Mouse (Mus musculus) forebrain, embryonic 11.5 days (tissue): ENCODE measurements at regions not wholly inside any gene's neighbourhood (a gene's known extent, or its start where the extent isn't known, plus 50 kb on each side); places are given as distances from the start of the nearest gene placed in this dataset.

Source experiments
- ATAC-seq: fragments of 200-750 bp; cut with Nextera tagmentation; replicated peaks from 2 replicates; pipeline ENCODE4 v1.8.0; 2017; ENCODE audit warnings: moderate TSS enrichment; ENCODE audit not compliant: low FRiP score
- DNase-seq: peaks from one replicate; pipeline ENCODE4 v3.0.0-alpha.2; 2017; ENCODE audit warnings: low spot score
- H3K27ac ChIP-seq: fragments of 300-500 bp; sonication (generic); 2 replicates; pipeline ENCODE4 v1.5.1; 2014; ENCODE audit warnings: low read depth, low read length
- H3K27me3 ChIP-seq: fragments of 300-500 bp; sonication (generic); 2 replicates; pipeline ENCODE4 v1.6.1; 2014; ENCODE audit warnings: mild to moderate bottlenecking, low read length, mixed read lengths; ENCODE audit not compliant: control insufficient read depth, insufficient read depth
- H3K36me3 ChIP-seq: fragments of 300-500 bp; sonication (generic); 2 replicates; pipeline ENCODE4 v1.6.1; 2014; ENCODE audit warnings: mild to moderate bottlenecking, low read length, moderate library complexity, mixed read lengths; ENCODE audit not compliant: control insufficient read depth, insufficient read depth
- H3K4me1 ChIP-seq: fragments of 300-500 bp; sonication (generic); replicated peaks from 2 replicates; pipeline ENCODE4 v1.6.1; 2014; ENCODE audit warnings: low read length, mixed read lengths; ENCODE audit not compliant: control insufficient read depth, insufficient read depth
- H3K4me2 ChIP-seq: fragments of 300-500 bp; sonication (generic); 2 replicates; pipeline ENCODE4 v1.6.1; 2014; ENCODE audit warnings: low read depth, mild to moderate bottlenecking, low read length, moderate library complexity, mixed read lengths; ENCODE audit not compliant: severe bottlenecking
- H3K4me3 ChIP-seq: fragments of 300-500 bp; sonication (generic); 2 replicates; pipeline ENCODE4 v1.5.1; 2014; ENCODE audit warnings: low read depth, low read length
- H3K9ac ChIP-seq: fragments of 300-500 bp; sonication (generic); 2 replicates; pipeline ENCODE4 v1.6.1; 2014; ENCODE audit warnings: low read length
- H3K9me3 ChIP-seq: fragments of 300-500 bp; sonication (generic); 2 replicates; pipeline ENCODE4 v1.6.1; 2016; ENCODE audit warnings: low read length, mixed read lengths; ENCODE audit not compliant: control insufficient read depth
- WGBS: fragments of 180-500 bp; shearing (Covaris S2); extraction: QIAGEN DNeasy Blood & Tissue Kit; methylation state at CpG from one replicate; pipeline ENCODE4 v1.1.7; 2014; 5-methylcytosine and 5-hydroxymethylcytosine counted together

GRCm38 (mm10) chr1:124517543-124518171, 472.3 kb upstream of the Dpp10 start:
- Histone ChIP-seq H3K36me3 (no peaks in the 10 kb centered on the region), H3K27me3 (no peaks in the 10 kb centered on the region), H3K4me2 (no peak overlapping the region), H3K27ac (no peak overlapping the region), H3K9me3 (no peaks in the 10 kb centered on the region), H3K9ac (no peak overlapping the region), H3K4me3 (no peak overlapping the region), H3K4me1 (no peaks in the 10 kb centered on the region)
- WGBS: 60% methylated on average over 3 of the region's 3 CpGs
- DNase-seq (no peak), ATAC-seq (no peak; the same call in 1 of the 2 replicates)

GRCm38 (mm10) chr1:124510492-124510891, 465.1 kb upstream of the Dpp10 start:
- Histone ChIP-seq H3K9ac (no peak overlapping the region), H3K27me3 (no peaks in the 10 kb centered on the region), H3K4me1 (no peaks in the 10 kb centered on the region), H3K4me2 (no peak overlapping the region), H3K9me3 (no peaks in the 10 kb centered on the region), H3K27ac (no peak overlapping the region), H3K4me3 (no peak overlapping the region), H3K36me3 (no peaks in the 10 kb centered on the region)
- no peak for DNase-seq
- WGBS: 91% methylated on average over 7 of the region's 7 CpGs
- ATAC-seq: no peak

- H3K36me3 ChIP-seq: no peaks in the 10 kb centered on the region
- H3K27ac ChIP-seq: no peak overlapping the region
- no peaks in the 10 kb centered on the region for H3K27me3 ChIP-seq
- no peak overlapping the region for H3K4me3 ChIP-seq
- no peak for DNase-seq
- H3K4me1 ChIP-seq: no peaks in the 10 kb centered on the region
- no peaks in the 10 kb centered on the region for H3K9me3 ChIP-seq
- H3K9ac ChIP-seq: no peak overlapping the region
- H3K4me2 ChIP-seq: no peak overlapping the region
- ATAC-seq: no peak
Measured at GRCm38 (mm10) chr1:124488456-124488855, 443.1 kb upstream of the Dpp10 start.

GRCm38 (mm10) chr1:124487965-124488364, 442.6 kb upstream of the Dpp10 start:
- DNase-seq (no peak), ATAC-seq (no peak)
- Histone ChIP-seq H3K36me3 (no peaks in the 10 kb centered on the region), H3K9me3 (no peaks in the 10 kb centered on the region), H3K9ac (no peak overlapping the region), H3K4me3 (no peak overlapping the region), H3K27me3 (no peaks in the 10 kb centered on the region), H3K27ac (no peak overlapping the region), H3K4me1 (no peaks in the 10 kb centered on the region), H3K4me2 (no peak overlapping the region)

- no peaks in the 10 kb centered on the region for H3K36me3 ChIP-seq
- no peak overlapping the region for H3K27ac ChIP-seq
- H3K4me1 ChIP-seq: no peaks in the 10 kb centered on the region
- no peaks in the 10 kb centered on the region for H3K9me3 ChIP-seq
- ATAC-seq: no peak; the same call in 1 of the 2 replicates
- H3K4me3 ChIP-seq: no peak overlapping the region
- no peak overlapping the region for H3K4me2 ChIP-seq
- no peak overlapping the region for H3K9ac ChIP-seq
- no peak for DNase-seq
- 24% methylated on average over 1 of the region's 1 CpGs for WGBS
- no peaks in the 10 kb centered on the region for H3K27me3 ChIP-seq
Measured at GRCm38 (mm10) chr1:124450128-124450527, 404.8 kb upstream of the Dpp10 start.

- no peak for ATAC-seq
- WGBS: 96% methylated on average over 1 of the region's 1 CpGs
Measured at GRCm38 (mm10) chr1:124439526-124439925, 394.2 kb upstream of the Dpp10 start.

GRCm38 (mm10) chr1:124435850-124436249, 390.5 kb upstream of the Dpp10 start:
- Histone ChIP-seq H3K27ac (no peak overlapping the region), H3K4me2 (no peak overlapping the region), H3K4me1 (no peaks in the 10 kb centered on the region), H3K4me3 (no peak overlapping the region), H3K9ac (no peak overlapping the region), H3K27me3 (no peaks in the 10 kb centered on the region), H3K36me3 (no peaks in the 10 kb centered on the region), H3K9me3 (no peaks in the 10 kb centered on the region)
- ATAC-seq (no peak), DNase-seq (no peak)

More at GRCm38 (mm10) chr1:124439526-124439925, 394.2 kb upstream of the Dpp10 start:
- DNase-seq: no peak
- Histone ChIP-seq H3K4me3 (no peak overlapping the region), H3K36me3 (no peaks in the 10 kb centered on the region), H3K27me3 (no peaks in the 10 kb centered on the region), H3K4me2 (no peak overlapping the region), H3K4me1 (no peaks in the 10 kb centered on the region), H3K27ac (no peak overlapping the region), H3K9me3 (no peaks in the 10 kb centered on the region), H3K9ac (no peak overlapping the region)

- Histone ChIP-seq H3K4me2 (no peak overlapping the region), H3K27me3 (no peaks in the 10 kb centered on the region), H3K4me3 (no peak overlapping the region), H3K4me1 (no peaks in the 10 kb centered on the region), H3K9ac (no peak overlapping the region), H3K36me3 (no peaks in the 10 kb centered on the region), H3K9me3 (no peaks in the 10 kb centered on the region), H3K27ac (no peak overlapping the region)
- 90% methylated on average over 4 of the region's 4 CpGs for WGBS
- ATAC-seq (no peak), DNase-seq (no peak)
Measured at GRCm38 (mm10) chr1:124429583-124429982, 384.2 kb upstream of the Dpp10 start.

GRCm38 (mm10) chr1:124416762-124417161, 371.4 kb upstream of the Dpp10 start:
- 80% methylated on average over 4 of the region's 4 CpGs for WGBS

More at GRCm38 (mm10) chr1:124416762-124417161, 371.4 kb upstream of the Dpp10 start:
- H3K4me1 ChIP-seq: no peaks in the 10 kb centered on the region
- no peaks in the 10 kb centered on the region for H3K9me3 ChIP-seq
- H3K9ac ChIP-seq: no peak overlapping the region
- no peaks in the 10 kb centered on the region for H3K36me3 ChIP-seq
- H3K4me2 ChIP-seq: no peak overlapping the region
- H3K27me3 ChIP-seq: no peaks in the 10 kb centered on the region
- ATAC-seq (no peak), DNase-seq (no peak)
- no peak overlapping the region for H3K27ac ChIP-seq
- no peak overlapping the region for H3K4me3 ChIP-seq
